Mouse (Mus musculus) hindbrain, postnatal 0 days (tissue): ENCODE measurements around the gene Cwc15. TPM values are rescaled to one million over a fixed set of nuclear protein-coding genes. Genes with fewer than 3 reads are reported as not detected.
A peak's percentile ranks its signal among the peaks of the same experiment; 100 is the strongest.

Experiments
- ATAC-seq: fragments of 200-750 bp; cut with Nextera tagmentation; 2 replicates; pipeline ENCODE4 v1.8.0; 2017; ENCODE audit warnings: mild to moderate bottlenecking, moderate TSS enrichment, moderate library complexity
- DNase-seq: peaks from one replicate; pipeline ENCODE4 v3.0.0-alpha.2; 2015; ENCODE audit warnings: low spot score
- H3K27ac ChIP-seq: fragments of 300-500 bp; sonication (generic); 2 replicates; pipeline ENCODE4 v1.5.1; 2014; ENCODE audit warnings: mild to moderate bottlenecking
- H3K27me3 ChIP-seq: fragments of 300-500 bp; sonication (generic); 2 replicates; pipeline ENCODE4 v1.6.1; 2014; ENCODE audit warnings: low read length, mixed read lengths; ENCODE audit not compliant: insufficient read depth
- H3K36me3 ChIP-seq: fragments of 300-500 bp; sonication (generic); 2 replicates; pipeline ENCODE4 v1.6.1; 2014; ENCODE audit warnings: low read length, mixed read lengths; ENCODE audit not compliant: insufficient read depth
- H3K4me1 ChIP-seq: fragments of 300-500 bp; sonication (generic); 2 replicates; pipeline ENCODE4 v1.6.1; 2014; ENCODE audit warnings: antibody characterized with exemption, low read length, mixed read lengths; ENCODE audit not compliant: insufficient read depth
- H3K4me2 ChIP-seq: fragments of 300-500 bp; sonication (generic); 2 replicates; pipeline ENCODE4 v1.6.1; 2014; ENCODE audit warnings: low read depth, mild to moderate bottlenecking, low read length, moderate library complexity, mixed read lengths
- H3K4me3 ChIP-seq: fragments of 300-500 bp; sonication (generic); 2 replicates; pipeline ENCODE4 v1.5.1; 2014; ENCODE audit warnings: low read length
- H3K9ac ChIP-seq: fragments of 300-500 bp; sonication (generic); replicated peaks from 2 replicates; pipeline ENCODE4 v1.6.1; 2014; ENCODE audit warnings: mild to moderate bottlenecking, low read length, moderate library complexity, mixed read lengths
- H3K9me3 ChIP-seq: fragments of 300-500 bp; sonication (generic); 2 replicates; pipeline ENCODE4 v1.6.1; 2016; ENCODE audit warnings: low read length, mixed read lengths
- CTCF ChIP-seq: IDR thresholded peaks from 2 replicates; pipeline ENCODE4 v1.5.1; 2016; ENCODE audit warnings: antibody characterized with exemption, control low read depth, low read depth
- WGBS: fragments of 180-500 bp; shearing (Covaris S2); extraction: QIAGEN DNeasy Blood & Tissue Kit; methylation state at CpG from one replicate; pipeline ENCODE4 v1.1.7; 2014; 5-methylcytosine and 5-hydroxymethylcytosine counted together
- polyA plus RNA-seq: library from polyadenylated mRNA; unstranded; fragments of >200 nt; fragmentation: Nextera tagmentation; extraction: Ambion mirVana; gene quantifications from 2 replicates; pipeline ENCODE4 v1.2.1, GENCODE M21; 2015
- total RNA-seq: library from RNA; depleted of rRNA; stranded (reverse); fragments of >200 nt; gene quantifications from 2 replicates; pipeline ENCODE4 v1.2.3, GENCODE M21; 2014

Gene Cwc15
- total and polyA plus RNA-seq, 2 experiments from 2014 or later: 24.4 to 139 TPM

DNA sequence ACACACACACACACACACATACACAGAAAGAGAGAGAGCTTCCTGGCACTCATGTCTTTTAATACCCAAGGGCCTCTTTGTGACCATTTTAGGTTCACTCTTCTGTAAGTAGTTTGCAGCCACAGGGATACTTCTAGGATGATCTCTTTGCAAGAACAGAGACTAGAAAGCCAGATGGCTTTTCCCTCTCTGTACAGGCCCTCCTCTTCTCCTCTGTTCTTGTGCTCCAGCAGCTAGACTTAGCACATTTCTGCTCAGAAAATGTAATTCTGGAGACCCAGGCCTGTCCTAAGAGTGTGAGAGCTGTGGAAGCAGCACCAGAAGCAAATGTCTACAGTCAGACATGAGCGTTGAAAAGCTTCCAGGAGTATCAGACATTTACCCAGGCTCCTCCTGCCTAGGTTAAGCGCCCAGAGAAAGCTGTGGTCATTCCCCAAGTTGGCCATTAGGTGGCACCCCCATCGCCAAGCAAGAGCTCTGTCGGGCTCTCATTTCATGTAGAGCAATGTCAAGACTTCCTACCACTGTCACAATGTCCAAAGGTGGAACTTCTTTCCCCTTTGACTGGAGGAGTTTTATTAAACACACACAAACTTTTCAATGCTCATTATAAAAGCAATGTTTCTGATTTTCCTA lies 23.1 kb downstream of the Cwc15 start:
- no peaks in the 10 kb centered on the region for H3K4me1 ChIP-seq
- no peak overlapping the region for H3K9ac ChIP-seq
- H3K4me3 ChIP-seq: no peak overlapping the region
- H3K36me3 ChIP-seq: no peaks in the 10 kb centered on the region
- no peak overlapping the region for H3K27ac ChIP-seq
- H3K4me2 ChIP-seq: no peak overlapping the region
- ATAC-seq (peak; percentile 85), DNase-seq (peak; percentile 89)
- H3K9me3 ChIP-seq: no peaks in the 10 kb centered on the region
- H3K27me3 ChIP-seq: no peaks in the 10 kb centered on the region
- TF ChIP-seq CTCF: peak; percentile 90
- 15% methylated on average over 4 of the region's 4 CpGs for WGBS

- Histone ChIP-seq H3K27me3 (no peaks in the 10 kb centered on the region), H3K27ac (no peak overlapping the region), H3K36me3 (no peaks in the 10 kb centered on the region), H3K4me3 (no peak overlapping the region), H3K4me2 (no peak overlapping the region), H3K9ac (no peak overlapping the region), H3K9me3 (no peaks in the 10 kb centered on the region), H3K4me1 (peaks cover 4% of the 10 kb centered on the region; the same call in 1 of the 2 replicates)
- no peak for ATAC-seq
- 74% methylated on average over 5 of the region's 5 CpGs for WGBS
- TF ChIP-seq CTCF: no peak
- no peak for DNase-seq
Observed at GRCm38 (mm10) chr9:14530004-14530403, 29.6 kb downstream of the Cwc15 start.

- Histone ChIP-seq H3K9ac (no peak overlapping the region), H3K9me3 (no peaks in the 10 kb centered on the region), H3K4me1 (peaks cover 4% of the 10 kb centered on the region; the same call in 1 of the 2 replicates), H3K4me2 (no peak overlapping the region), H3K27me3 (no peaks in the 10 kb centered on the region), H3K36me3 (no peaks in the 10 kb centered on the region), H3K4me3 (no peak overlapping the region), H3K27ac (no peak overlapping the region)
- WGBS: 4% methylated on average over 3 of the region's 3 CpGs
- ATAC-seq: peak; percentile 89
- DNase-seq: peak; percentile 57
- no peak for TF ChIP-seq CTCF
Observed at GRCm38 (mm10) chr9:14532283-14532682, 31.9 kb downstream of the Cwc15 start.

GRCm38 (mm10) chr9:14533659-14534058 lies 33.2 kb downstream of the Cwc15 start:
- no peak overlapping the region for H3K4me2 ChIP-seq
- no peak overlapping the region for H3K4me3 ChIP-seq
- H3K27ac ChIP-seq: no peak overlapping the region
- no peak for DNase-seq
- peaks cover 4% of the 10 kb centered on the region; the same call in 1 of the 2 replicates for H3K4me1 ChIP-seq
- H3K36me3 ChIP-seq: no peaks in the 10 kb centered on the region
- H3K27me3 ChIP-seq: no peaks in the 10 kb centered on the region
- no peak for TF ChIP-seq CTCF
- H3K9ac ChIP-seq: no peak overlapping the region
- no peak for ATAC-seq
- no peaks in the 10 kb centered on the region for H3K9me3 ChIP-seq
- WGBS: 90% methylated on average over 2 of the region's 2 CpGs

DNA sequence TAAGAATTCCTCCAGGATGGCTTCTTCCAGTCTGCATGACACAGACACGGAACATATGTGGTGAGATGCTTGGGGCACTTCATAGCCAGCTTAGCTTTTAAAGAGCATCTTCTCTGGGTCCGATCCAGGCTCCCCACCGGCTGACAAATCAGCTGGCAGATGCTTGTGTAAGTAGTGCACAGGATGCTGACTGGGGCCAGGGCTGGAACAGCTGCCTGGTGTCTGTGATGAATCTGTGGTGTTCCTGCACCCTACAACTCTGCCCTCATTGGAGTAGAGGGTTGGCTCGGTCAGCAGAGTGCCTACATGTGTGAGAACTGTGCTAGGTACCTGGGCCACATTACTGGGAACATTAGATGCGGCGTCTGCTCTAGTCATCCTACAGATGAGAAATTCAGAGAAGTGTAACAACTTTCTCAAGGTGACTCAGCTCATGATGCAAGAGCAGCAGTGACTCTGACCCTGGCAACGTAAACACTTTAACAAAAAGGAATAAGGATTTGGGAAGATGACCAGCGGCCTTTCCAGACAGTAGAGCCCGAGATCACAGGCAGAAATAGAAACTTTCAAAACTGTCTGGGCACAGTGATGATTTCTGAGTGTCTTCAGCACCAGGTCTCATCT lies 34.5 kb downstream of the Cwc15 start:
- DNase-seq (peak; percentile 64), ATAC-seq (peak; percentile 52; the same call in 1 of the 2 replicates)
- no peak overlapping the region for H3K4me3 ChIP-seq
- H3K9ac ChIP-seq: no peak overlapping the region
- no peaks in the 10 kb centered on the region for H3K36me3 ChIP-seq
- no peak overlapping the region for H3K27ac ChIP-seq
- H3K9me3 ChIP-seq: no peaks in the 10 kb centered on the region
- no peak overlapping the region for H3K4me2 ChIP-seq
- WGBS: 70% methylated on average over 9 of the region's 9 CpGs
- TF ChIP-seq CTCF: no peak
- H3K4me1 ChIP-seq: peaks cover 4% of the 10 kb centered on the region; the same call in 1 of the 2 replicates
- no peaks in the 10 kb centered on the region for H3K27me3 ChIP-seq

GRCm38 (mm10) chr9:14544034-14544757 lies 43.8 kb downstream of the Cwc15 start:
- Histone ChIP-seq H3K9ac (no peak overlapping the region), H3K4me3 (no peak overlapping the region), H3K36me3 (peaks cover 7% of the 10 kb centered on the region; the same call in 1 of the 2 replicates), H3K4me1 (no peaks in the 10 kb centered on the region), H3K27me3 (no peaks in the 10 kb centered on the region), H3K27ac (no peak overlapping the region), H3K9me3 (no peaks in the 10 kb centered on the region), H3K4me2 (no peak overlapping the region)
- no peak for ATAC-seq
- no peak for TF ChIP-seq CTCF
- WGBS: 52% methylated on average over 9 of the region's 9 CpGs
- DNase-seq: no peak
